Mouse (Mus musculus) kidney, adult 2 months (tissue): ENCODE data around the gene Fbxl17.

Source experiments
- CTCF ChIP-seq: fragments of 200-500 bp; conservative IDR thresholded peaks from 2 replicates; pipeline ENCODE4 v1.5.1; 2011; ENCODE audit warnings: low read depth, mild to moderate bottlenecking, control low read depth, low read length, moderate library complexity, mixed read lengths; ENCODE audit not compliant: insufficient read depth, insufficient read length
- POLR2A ChIP-seq: fragments of 200-500 bp; IDR thresholded peaks from one replicate; pipeline ENCODE4 v1.6.1; 2011; ENCODE audit warnings: low read depth, low read length, control low read depth

DNA sequence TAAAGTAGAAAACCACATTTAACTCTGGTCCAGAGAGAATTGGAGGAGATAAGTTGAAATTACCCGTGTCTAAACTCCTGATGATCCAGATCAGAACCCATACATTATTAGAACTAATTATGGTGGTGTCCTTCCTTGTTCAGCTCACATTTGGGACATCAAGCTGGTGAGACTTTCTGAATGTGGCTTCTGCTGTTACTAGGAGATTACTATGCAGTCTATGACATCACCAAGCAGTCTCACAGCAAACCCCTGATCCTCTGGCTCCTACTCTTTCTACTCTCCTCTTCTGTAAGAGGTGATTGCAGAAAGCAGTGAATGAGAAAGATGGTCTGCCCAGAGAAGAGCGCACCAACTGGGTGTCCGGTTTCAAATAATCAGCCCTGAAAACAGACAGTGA lies 187.0 kb downstream of the Fbxl17 start:
- TF ChIP-seq POLR2A: no peak
- TF ChIP-seq CTCF: no peak
